ENCODE assay signal across 13 mouse cellular contexts in the genomic region with DNA sequence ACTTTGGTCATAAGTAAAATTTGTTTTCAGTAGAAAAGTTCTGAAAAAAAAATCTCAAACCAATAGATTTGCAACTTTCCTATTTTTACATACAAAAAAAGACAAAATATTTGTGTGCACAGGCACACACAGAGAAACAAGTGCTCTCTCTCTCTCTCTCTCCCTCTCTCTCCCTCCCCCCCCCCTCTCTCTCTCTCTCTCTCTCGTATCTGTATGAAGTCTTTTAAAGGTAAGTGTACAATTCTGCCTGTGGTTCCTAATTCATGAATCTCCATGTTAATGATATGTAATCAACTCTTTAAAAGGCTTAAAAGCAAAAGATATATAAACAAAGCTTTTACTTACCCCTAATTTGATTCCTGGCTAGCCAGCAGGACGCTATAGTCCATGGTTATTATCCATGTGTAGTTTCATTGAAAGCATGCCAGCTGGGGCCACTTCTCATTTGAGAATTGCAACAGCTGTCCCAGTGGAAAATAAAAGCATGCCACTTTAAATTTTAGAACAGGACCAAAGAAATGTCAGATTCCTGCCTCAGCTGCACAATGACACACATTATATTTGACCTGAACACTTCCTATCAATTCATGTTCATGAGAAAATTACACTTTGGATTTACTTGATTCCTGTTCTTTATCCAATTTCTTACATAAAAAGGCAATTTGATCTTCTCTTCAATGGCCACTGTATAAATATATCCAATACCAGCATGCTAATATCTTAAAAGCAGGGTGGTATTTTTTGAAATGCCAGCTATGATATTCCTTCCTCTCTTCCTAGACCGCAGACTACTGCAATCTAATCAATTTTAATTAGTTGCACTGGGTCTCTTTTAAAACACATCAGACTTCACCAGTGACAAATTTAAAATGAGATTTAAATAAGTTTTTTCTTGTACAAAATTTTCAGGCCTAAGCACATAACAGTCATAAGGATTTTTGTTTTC.
DNase-seq lines count a peak whose midpoint lies in the region; ATAC-seq lines count a peak whose summit lies in the region.
"Had no signal": no experiment of that assay in that cellular context is flagged by ENCODE, and none has a peak within 500 bp of the region (broad histone marks: within the 10 kb centered on the region; RNA-seq: fewer than 3 reads in every experiment).

No protein-coding gene starts in this region.

- H3K4me1 ChIP-seq in hindbrain, embryonic 10.5 days (replicated peaks), result no peaks in the 10 kb centered on the region
- no peaks in the 10 kb centered on the region for H3K4me1 ChIP-seq in hindbrain, embryonic 16.5 days (ENCODE audit: control insufficient read depth, insufficient read depth, low read depth, low read length)
- no peaks in the 10 kb centered on the region; the same call in 1 of the 2 replicates for H3K4me1 ChIP-seq in neural tube, embryonic 12.5 days
- H3K4me1 ChIP-seq in hindbrain, embryonic 12.5 days, result no peaks in the 10 kb centered on the region
- H3K4me1 ChIP-seq: limb, embryonic 15.5 days had no signal

- H3K4me2 ChIP-seq in hindbrain, embryonic 16.5 days (ENCODE audit: low read length), result no peak overlapping the region
- H3K4me2 ChIP-seq in neural tube, embryonic 12.5 days (replicated peaks), result no peak overlapping the region
- no peak overlapping the region for H3K4me2 ChIP-seq in hindbrain, embryonic 12.5 days (replicated peaks)
- H3K4me2 ChIP-seq: limb, embryonic 15.5 days; lung, embryonic 14.5 days had no signal

- ATAC-seq in hindbrain, embryonic 16.5 days, result no peak
- peak; percentile 68; the same call in 1 of the 2 replicates for ATAC-seq in neural tube, embryonic 12.5 days (ENCODE audit: low FRiP score, low read depth)
- ATAC-seq in hindbrain, embryonic 12.5 days (ENCODE audit: low FRiP score), result peak; percentile 73

- peak; percentile 5 for DNase-seq in hindbrain, embryonic 10.5 days (ENCODE audit: low spot score)
- no peak for DNase-seq in neural tube, embryonic 10.5 days (ENCODE audit: extremely low spot score, low spot score)
- DNase-seq in right cerebral cortex, postnatal 14 days, result no peak
- no peak for DNase-seq in cerebellum, adult 9-11 months
- DNase-seq: cerebellum, adult 11-12 months; kidney, adult 9 months; lung, embryonic 14.5 days; thymus, adult 18-20 months had no signal

- no peak overlapping the region for H3K27ac ChIP-seq in hindbrain, embryonic 10.5 days
- H3K27ac ChIP-seq in hindbrain, embryonic 16.5 days (ENCODE audit: low read depth, low read length), result no peak overlapping the region
- H3K27ac ChIP-seq in neural tube, embryonic 12.5 days, result no peak overlapping the region
- H3K27ac ChIP-seq in hindbrain, embryonic 12.5 days, result no peak overlapping the region
- H3K27ac ChIP-seq: limb, embryonic 15.5 days had no signal

- 50% methylated on average over 3 of the region's 3 CpGs for WGBS in hindbrain, embryonic 10.5 days
- 24% methylated on average over 3 of the region's 3 CpGs for WGBS in hindbrain, embryonic 16.5 days
- 24% methylated on average over 3 of the region's 3 CpGs for whole genome bisulfite sequencing in neural tube, embryonic 12.5 days
- 29% methylated on average over 3 of the region's 3 CpGs for WGBS in hindbrain, embryonic 12.5 days

- no peaks in the 10 kb centered on the region for H3K9me3 ChIP-seq in hindbrain, embryonic 10.5 days
- no peaks in the 10 kb centered on the region for H3K9me3 ChIP-seq in hindbrain, embryonic 16.5 days (ENCODE audit: control insufficient read depth, low read length)
- no peaks in the 10 kb centered on the region for H3K9me3 ChIP-seq in neural tube, embryonic 12.5 days
- no peaks in the 10 kb centered on the region for H3K9me3 ChIP-seq in hindbrain, embryonic 12.5 days (replicated peaks)
- H3K9me3 ChIP-seq: limb, embryonic 15.5 days had no signal

- no peak overlapping the region for H3K4me3 ChIP-seq in hindbrain, embryonic 10.5 days
- no peak overlapping the region for H3K4me3 ChIP-seq in hindbrain, embryonic 16.5 days (ENCODE audit: low read length)
- no peak overlapping the region for H3K4me3 ChIP-seq in neural tube, embryonic 12.5 days
- H3K4me3 ChIP-seq in hindbrain, embryonic 12.5 days, result no peak overlapping the region
- H3K4me3 ChIP-seq: erythroblast, embryonic 14.5 days; limb, embryonic 15.5 days had no signal

- no peak overlapping the region for H3K9ac ChIP-seq in hindbrain, embryonic 16.5 days (ENCODE audit: low read depth, low read length)
- no peak overlapping the region for H3K9ac ChIP-seq in neural tube, embryonic 12.5 days
- no peak overlapping the region for H3K9ac ChIP-seq in hindbrain, embryonic 12.5 days
- H3K9ac ChIP-seq: limb, embryonic 15.5 days; lung, embryonic 14.5 days had no signal

- no peaks in the 10 kb centered on the region for H3K27me3 ChIP-seq in hindbrain, embryonic 10.5 days (ENCODE audit: insufficient read depth, poor library complexity, severe bottlenecking)
- no peaks in the 10 kb centered on the region for H3K27me3 ChIP-seq in hindbrain, embryonic 16.5 days (replicated peaks; ENCODE audit: control insufficient read depth, insufficient read depth, low read length)
- H3K27me3 ChIP-seq in neural tube, embryonic 12.5 days (replicated peaks), result no peaks in the 10 kb centered on the region
- H3K27me3 ChIP-seq in hindbrain, embryonic 12.5 days, result no peaks in the 10 kb centered on the region
- H3K27me3 ChIP-seq: limb, embryonic 15.5 days had no signal

- H3K36me3 ChIP-seq in hindbrain, embryonic 10.5 days, result no peaks in the 10 kb centered on the region
- H3K36me3 ChIP-seq in hindbrain, embryonic 16.5 days (ENCODE audit: control insufficient read depth, insufficient read depth, low read length), result no peaks in the 10 kb centered on the region
- H3K36me3 ChIP-seq in neural tube, embryonic 12.5 days, result no peaks in the 10 kb centered on the region
- no peaks in the 10 kb centered on the region for H3K36me3 ChIP-seq in hindbrain, embryonic 12.5 days
- H3K36me3 ChIP-seq: limb, embryonic 15.5 days had no signal
